Mouse (Mus musculus) stomach, embryonic 16.5 days (tissue): ENCODE results near the gene Podxl2. TPM values are rescaled to one million over a fixed set of nuclear protein-coding genes. Genes with fewer than 3 reads are reported as not detected.

ENCODE experiments used
- polyA plus RNA-seq: library from polyadenylated mRNA; unstranded; fragments of >200 nt; fragmentation: Nextera tagmentation; extraction: Ambion mirVana; gene quantifications from 2 replicates; pipeline ENCODE4 v1.2.1, GENCODE M21; 2015

The Podxl2 gene
- polyA plus RNA-seq, 1 experiment from 2014 or later: 34.4 TPM

Other genes starting within 250 kb of the Podxl2 start
- gene Kbtbd12, start 237.1 kb downstream of the Podxl2 start, polyA plus RNA-seq: 0.61 and 1.7 TPM in 2 replicates
- gene Mgll, start 150.6 kb downstream of the Podxl2 start, polyA plus RNA-seq: 121 and 125 TPM in 2 replicates
- 31.2 and 36.1 TPM in 2 replicates for gene Abtb1, start 33.1 kb downstream of the Podxl2 start, polyA plus RNA-seq
- gene Mcm2, start 23.7 kb upstream of the Podxl2 start, polyA plus RNA-seq: 96.4 and 98.4 TPM in 2 replicates
- 65.1 and 74.4 TPM in 2 replicates for gene Tpra1, start 27.2 kb upstream of the Podxl2 start, polyA plus RNA-seq